Mouse (Mus musculus): ENCODE data around the gene Nphp4. TPM values are rescaled to one million over a fixed set of nuclear protein-coding genes. Genes with fewer than 3 reads are reported as not detected.
A peak's percentile ranks its signal among the peaks of the same experiment; 100 is the strongest.
"Not testable (repeated sequence)": the region's sequence is repeated elsewhere in the genome, so short reads cannot be mapped to it uniquely, and the experiment has no call there.

Nphp4 gene
- total RNA-seq, 2 experiments from 2014 or later, result 0.66 to 0.96 TPM

DNA sequence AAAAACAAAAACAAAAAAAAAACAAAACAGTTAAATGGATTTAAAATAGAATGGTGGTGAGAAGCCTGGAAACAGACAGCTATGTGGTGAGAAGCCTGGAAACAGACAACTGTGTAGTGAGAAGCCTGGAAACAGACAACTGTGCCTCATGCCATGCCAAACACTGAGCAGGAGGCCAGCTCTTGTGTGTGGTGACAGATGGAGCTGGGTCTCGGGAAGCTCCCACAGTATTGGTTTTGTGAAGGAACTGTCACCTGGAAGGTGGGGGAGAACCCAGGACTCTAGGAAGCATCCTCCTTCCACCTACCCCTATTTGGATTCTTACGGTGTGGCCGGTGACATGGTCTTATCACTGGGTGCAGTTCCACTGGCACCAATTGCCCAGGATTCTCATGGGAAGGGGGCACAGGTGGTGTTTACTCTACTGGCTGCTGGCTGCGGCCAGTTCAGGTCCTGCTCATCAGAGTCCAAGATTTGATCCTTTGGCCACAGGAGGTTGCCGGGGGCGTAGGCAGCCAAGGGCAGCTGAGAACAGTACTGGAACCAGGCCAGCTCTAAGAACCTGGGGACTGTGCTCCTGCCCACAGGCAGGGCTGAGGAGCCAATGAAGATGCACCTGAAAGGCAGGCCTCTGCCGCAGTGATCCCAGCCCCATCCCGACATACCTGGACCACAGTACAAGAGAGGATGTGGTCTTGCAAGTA is 77.2 kb downstream of the Nphp4 start:
- intact Hi-C loops (cut with DNase I), result no loop called here

GRCm38 (mm10) chr4:152554421-152554820 is 77.9 kb downstream of the Nphp4 start:
- intact Hi-C loops (cut with DNase I), result no loop called here
- peak; percentile 33 to 37 for DNase-seq

More for the DNA sequence above, 77.2 kb downstream of the Nphp4 start:
- no peak for DNase-seq

DNA sequence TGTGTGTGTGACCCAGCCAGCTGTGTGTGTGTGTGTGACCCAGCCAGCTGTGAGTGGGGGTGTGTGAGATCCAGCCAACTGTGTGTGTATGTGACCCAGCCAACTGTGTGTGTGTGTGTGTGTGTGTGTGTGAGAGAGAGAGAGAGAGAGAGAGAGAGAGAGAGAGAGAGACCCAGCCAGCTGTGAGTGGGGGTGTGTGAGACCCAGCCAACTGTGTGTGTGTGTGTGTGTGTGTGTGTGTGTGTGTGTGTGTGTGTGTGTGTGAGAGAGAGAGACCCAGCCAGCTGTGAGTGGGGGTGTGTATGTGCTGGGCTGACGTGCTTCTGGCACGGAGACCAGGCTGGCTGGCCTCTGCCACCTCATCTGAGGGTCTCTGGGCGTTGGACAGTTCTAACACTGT is 79.3 kb downstream of the Nphp4 start:
- DNase-seq; intact Hi-C loops (cut with DNase I): not testable (repeated sequence)

GRCm38 (mm10) chr4:152558246-152558645 is 81.7 kb downstream of the Nphp4 start:
- intact Hi-C loops (cut with DNase I), result no loop called here
- DNase-seq, result no peak

GRCm38 (mm10) chr4:152568006-152568405 is 91.5 kb downstream of the Nphp4 start:
- DNase-seq, result no peak
- intact Hi-C loops (cut with DNase I), result no loop called here

DNA sequence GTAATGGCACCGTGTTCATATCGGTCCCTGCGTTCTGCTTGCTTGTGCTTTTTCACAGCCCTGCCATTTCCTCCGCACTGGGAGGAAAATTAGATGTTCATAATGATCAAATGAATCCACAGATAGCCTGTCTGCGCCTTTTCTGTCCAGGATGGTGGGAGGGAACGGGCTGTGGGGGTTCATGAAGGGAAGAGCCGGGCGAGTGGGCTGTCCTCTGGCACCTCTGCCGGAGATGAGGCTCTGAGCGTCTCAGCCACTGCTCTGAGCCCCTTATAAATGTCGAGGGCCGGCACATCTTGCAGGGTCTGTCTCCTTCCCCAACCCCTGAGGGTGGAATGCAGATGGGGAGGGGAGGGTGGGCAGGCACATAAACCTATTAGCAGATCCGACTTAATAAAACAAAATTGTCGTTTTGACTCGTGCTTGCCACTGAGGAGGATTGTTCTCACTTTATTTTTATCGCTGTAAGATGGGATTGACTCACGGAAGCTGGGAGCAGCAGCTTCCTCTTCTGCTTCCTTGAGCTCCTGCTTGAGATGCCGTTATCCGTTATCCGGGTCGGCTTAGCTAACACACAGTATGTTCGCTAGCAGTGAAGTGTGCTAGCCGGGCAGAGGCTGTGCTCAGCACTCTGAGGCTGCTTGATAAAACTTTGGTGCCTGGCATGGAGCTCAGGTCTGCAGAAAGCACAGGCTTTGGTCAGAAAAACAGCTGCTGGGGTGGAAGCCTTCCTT is 92.3 kb downstream of the Nphp4 start:
- intact Hi-C loops (cut with DNase I), result no loop called here

GRCm38 (mm10) chr4:152574266-152574665 is 97.8 kb downstream of the Nphp4 start:
- DNase-seq, result no peak
- intact Hi-C loops (cut with DNase I), result no loop called here

More for the DNA sequence above, 92.3 kb downstream of the Nphp4 start:
- DNase-seq, result no peak

DNA sequence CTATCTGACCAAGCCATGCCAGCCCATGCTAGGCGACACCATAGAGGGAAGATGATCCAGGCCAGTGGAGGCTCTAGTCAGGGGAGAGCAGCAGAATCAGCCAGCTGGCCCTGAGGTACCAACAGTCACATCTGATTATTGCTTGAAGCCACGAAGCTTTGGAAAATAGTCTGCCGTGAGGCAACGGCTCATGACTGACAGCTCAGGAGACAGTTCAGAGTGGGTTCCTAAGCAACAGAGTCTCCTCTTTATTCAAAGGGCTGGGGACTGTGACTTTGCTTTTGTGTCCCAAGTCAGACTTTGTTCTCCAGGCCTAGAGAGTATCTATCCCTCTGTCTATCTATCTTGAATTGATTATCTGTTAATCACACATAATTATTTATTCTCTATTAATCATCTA is 100.3 kb downstream of the Nphp4 start:
- intact Hi-C loops (cut with DNase I), result no loop called here

DNA sequence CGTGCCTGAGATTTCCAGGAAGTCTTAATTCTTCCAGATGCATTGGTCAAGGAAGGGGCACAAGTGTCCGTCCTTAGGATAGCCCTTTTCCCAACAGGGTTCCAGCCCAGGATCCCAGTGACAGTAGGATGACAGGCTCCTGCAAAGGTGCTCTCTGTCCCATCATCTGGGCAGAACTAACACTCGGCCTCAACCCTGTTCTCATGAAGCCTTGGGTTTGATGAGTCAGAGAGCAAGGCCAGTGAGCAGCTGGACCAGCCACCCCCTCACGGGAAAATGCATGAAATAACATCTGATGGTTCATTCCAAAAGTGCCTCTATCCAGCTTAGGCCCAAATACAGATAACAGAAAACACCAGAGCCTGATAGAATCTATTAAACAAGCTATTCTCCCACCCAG is 103.5 kb downstream of the Nphp4 start:
- intact Hi-C loops (cut with DNase I), result no loop called here

More for the DNA sequence above, 100.3 kb downstream of the Nphp4 start:
- DNase-seq, result no peak

GRCm38 (mm10) chr4:152582206-152582605 is 105.7 kb downstream of the Nphp4 start:
- DNase-seq, result no peak
- intact Hi-C loops (cut with DNase I), result no loop called here

More for the DNA sequence above, 103.5 kb downstream of the Nphp4 start:
- DNase-seq, result no peak

- intact Hi-C loops (cut with DNase I), result no loop called here
- no peak for DNase-seq
Measured at GRCm38 (mm10) chr4:152583616-152584015, 107.1 kb downstream of the Nphp4 start.

DNA sequence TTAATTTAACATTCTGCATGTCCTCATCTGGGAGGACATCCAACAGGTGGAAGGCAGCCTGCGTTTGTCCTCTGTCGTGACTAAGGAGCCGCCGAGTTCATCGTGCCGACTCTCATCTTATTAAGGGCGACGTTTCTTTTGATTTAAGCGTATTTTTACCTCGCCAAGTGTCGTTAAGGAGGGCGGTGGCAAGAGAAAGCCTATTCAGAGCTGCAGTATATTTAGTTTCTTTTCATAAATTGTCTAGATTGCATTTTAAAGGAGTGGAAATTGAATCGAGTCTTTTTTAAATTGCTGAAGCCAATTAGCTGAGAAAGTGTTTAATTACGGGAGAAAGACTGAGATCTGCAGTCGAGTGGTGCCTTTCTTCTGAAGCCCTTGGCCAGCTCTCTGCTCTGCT is 109.0 kb downstream of the Nphp4 start:
- DNase-seq, result no peak
- intact Hi-C loops (cut with DNase I), result no loop called here

DNA sequence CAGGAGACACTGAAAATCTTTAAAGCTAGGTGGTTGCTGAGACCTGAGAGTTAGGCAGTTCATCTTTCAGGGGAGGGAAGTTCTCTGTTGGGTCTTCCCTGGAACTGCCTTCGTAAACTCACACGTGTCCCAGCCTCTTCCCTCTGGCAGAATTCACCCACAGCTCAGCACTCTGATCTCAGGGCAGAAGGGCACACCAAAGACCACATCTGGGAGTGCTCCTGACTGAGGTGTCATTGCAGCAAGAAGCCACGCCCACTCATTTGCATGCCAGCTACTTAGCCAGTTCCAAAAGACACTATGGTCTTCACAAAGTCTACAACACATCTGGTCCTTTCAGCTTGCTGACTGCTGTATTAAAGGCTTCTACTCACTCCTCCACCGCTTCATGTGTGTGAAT is 109.7 kb downstream of the Nphp4 start:
- intact Hi-C loops (cut with DNase I), result no loop called here

GRCm38 (mm10) chr4:152604285-152604684 is 127.8 kb downstream of the Nphp4 start:
- intact Hi-C loops (cut with DNase I), result no loop called here
- DNase-seq, result no peak

More for the DNA sequence above, 109.7 kb downstream of the Nphp4 start:
- DNase-seq, result no peak

DNA sequence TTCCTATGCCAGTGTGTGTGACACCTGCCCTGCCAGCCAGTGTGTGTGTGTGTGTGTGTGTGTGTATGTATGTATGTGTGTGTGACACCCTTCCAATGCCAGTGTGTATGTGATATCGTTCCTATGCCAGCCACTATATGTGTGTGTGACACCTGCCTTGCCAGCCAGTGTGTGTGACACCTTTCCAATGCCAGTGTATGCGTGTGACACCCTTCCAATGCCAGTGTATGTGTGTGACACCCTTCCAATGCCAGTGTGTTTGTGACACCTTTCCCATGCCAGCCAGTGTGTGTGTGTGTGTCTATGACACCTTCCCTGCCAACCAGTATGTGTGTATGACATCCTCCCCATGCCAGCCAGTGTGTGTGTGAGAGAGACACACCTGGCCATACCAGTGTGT is 132.7 kb downstream of the Nphp4 start:
- DNase-seq, result no peak
- intact Hi-C loops (cut with DNase I), result no loop called here

- no peak for DNase-seq
- intact Hi-C loops (cut with DNase I), result no loop called here
Measured at GRCm38 (mm10) chr4:152610026-152610425, 133.5 kb downstream of the Nphp4 start.

Other genes with a start within 250 kb of the Nphp4 start
- gene Gpr153, start 202.5 kb upstream of the Nphp4 start, total RNA-seq (2021), result 1 to 10 TPM; 7.1 to 8.0 TPM
- not detected for gene Hes3, start 185.0 kb upstream of the Nphp4 start, total RNA-seq (2021)
- gene Icmt, start 179.5 kb upstream of the Nphp4 start, total RNA-seq (2021), result 10 to 100 TPM; 14.4 to 17.3 TPM
- not detected for gene Rnf207, start 157.7 kb upstream of the Nphp4 start, total RNA-seq (2021)
- 100 to 1,000 TPM; 165 to 223 TPM for gene Rpl22, start 151.0 kb upstream of the Nphp4 start, total RNA-seq (2021)
- gene Chd5, start 138.1 kb upstream of the Nphp4 start, total RNA-seq (2021), result under 1 TPM; 0.10 to 0.13 TPM
- gene Kcnab2, start 1.2 kb downstream of the Nphp4 start, total RNA-seq (2021), result 1 to 10 TPM; 1.3 to 1.5 TPM